Mouse (Mus musculus) left cerebral cortex, adult 11 months (tissue): ENCODE data around the gene Olfr1451.
"Not testable (repeated sequence)": the region's sequence is repeated elsewhere in the genome, so short reads cannot be mapped to it uniquely, and the experiment has no call there.

ENCODE experiments used
- DNase-seq: peaks from one replicate; pipeline ENCODE4 v3.0.0; 2022; ENCODE audit warnings: low spot score

Olfr1451 gene

GRCm38 (mm10) chr19:12994714-12995113, at the start of gene Olfr1451:
Olfr1451 (plus strand) TSS chr19:12995014.
- DNase-seq = no peak

- no peak for DNase-seq
Observed at GRCm38 (mm10) chr19:12949958-12950357, 44.9 kb upstream of the Olfr1451 start, which contains the start of gene Olfr1450. Olfr1450 (plus strand) TSS chr19:12950258.

- DNase-seq = not testable (repeated sequence)
Observed at GRCm38 (mm10) chr19:12970082-12970481, 24.7 kb upstream of the Olfr1451 start.

GRCm38 (mm10) chr19:12992316-12992715, 2.5 kb upstream of the Olfr1451 start:
- not testable (repeated sequence) for DNase-seq

- DNase-seq = no peak
Observed at GRCm38 (mm10) chr19:13028227-13028626, 33.4 kb downstream of the Olfr1451 start, which contains the start of gene Olfr1453. Olfr1453 (minus strand) TSS chr19:13028327.
